Mouse (Mus musculus) G1E (cell line): ENCODE data around the gene Dgkb. TPM values are rescaled to one million over a fixed set of nuclear protein-coding genes. Genes with fewer than 3 reads are reported as not detected.

ENCODE experiments used
- ATAC-seq: 2 replicates; pipeline ENCODE4 v1.8.0; 2016; ENCODE audit warnings: mild to moderate bottlenecking; ENCODE audit not compliant: insufficient number of reproducible peaks, poor library complexity, low FRiP score, severe bottlenecking; ENCODE audit errors: extremely low read depth
- DNase-seq: peaks from one replicate; pipeline ENCODE4 v3.0.0; 2012; ENCODE audit warnings: low spot score
- H3K27me3 ChIP-seq: 2 replicates; pipeline ENCODE4 v1.6.1; 2012; ENCODE audit warnings: mild to moderate bottlenecking, low read length, inconsistent platforms; ENCODE audit not compliant: insufficient read depth
- H3K36me3 ChIP-seq: replicated peaks from 2 replicates; pipeline ENCODE3; 2012; ENCODE audit warnings: mild to moderate bottlenecking, inconsistent platforms
- H3K4me1 ChIP-seq: 2 replicates; pipeline ENCODE4 v1.6.1; 2012; ENCODE audit warnings: low read depth, low read length, inconsistent platforms, mixed read lengths; ENCODE audit not compliant: insufficient read depth
- H3K4me3 ChIP-seq: 2 replicates; pipeline ENCODE4 v1.5.1; 2012; ENCODE audit warnings: low read depth, mild to moderate bottlenecking, inconsistent platforms, low read length, moderate library complexity, mixed read lengths
- H3K9me3 ChIP-seq: replicated peaks from 2 replicates; pipeline ENCODE4 v1.6.1; 2012; ENCODE audit warnings: inconsistent platforms
- CTCF ChIP-seq: IDR thresholded peaks from 2 replicates; pipeline ENCODE4 v1.5.1; 2012; ENCODE audit warnings: low read depth, low read length, inconsistent platforms, mixed read lengths
- GATA1 ChIP-seq: IDR thresholded peaks from 2 replicates; pipeline ENCODE4 v1.6.1; 2012; ENCODE audit warnings: borderline replicate concordance, low read length, inconsistent platforms, mixed read lengths
- GATA2 ChIP-seq: IDR thresholded peaks from 2 replicates; pipeline ENCODE4 v1.6.1; 2012; ENCODE audit warnings: low read depth, low read length, inconsistent platforms, borderline replicate concordance
- POLR2AphosphoS5 ChIP-seq: IDR thresholded peaks from 2 replicates; pipeline ENCODE4 v1.6.1; 2012; ENCODE audit warnings: low read depth, low read length, inconsistent platforms; ENCODE audit not compliant: insufficient replicate concordance
- TAL1 ChIP-seq: conservative IDR thresholded peaks from 2 replicates; pipeline ENCODE4 v1.6.1; 2012; ENCODE audit warnings: low read depth, low read length, inconsistent platforms, mixed read lengths
- polyA plus RNA-seq: library from polyadenylated mRNA; stranded (reverse); fragments of >175 nt; gene quantifications from 2 replicates; pipeline ENCODE4 v1.2.3, GENCODE M21; 2012
- total RNA-seq, 2 experiments: library from RNA; stranded (forward) in 1 of 2; stranded (reverse) in 1 of 2; fragments of 200-1000 nt in 1 of 2; fragments of >200 nt in 1 of 2; fragmentation: Nextera tagmentation in 1 of 2; gene quantifications; 2 replicates each; pipeline ENCODE4 v1.2.3; 2014 to 2017

Dgkb gene
- total and polyA plus RNA-seq, 3 experiments: 0.33 TPM; not detected in 2

DNA sequence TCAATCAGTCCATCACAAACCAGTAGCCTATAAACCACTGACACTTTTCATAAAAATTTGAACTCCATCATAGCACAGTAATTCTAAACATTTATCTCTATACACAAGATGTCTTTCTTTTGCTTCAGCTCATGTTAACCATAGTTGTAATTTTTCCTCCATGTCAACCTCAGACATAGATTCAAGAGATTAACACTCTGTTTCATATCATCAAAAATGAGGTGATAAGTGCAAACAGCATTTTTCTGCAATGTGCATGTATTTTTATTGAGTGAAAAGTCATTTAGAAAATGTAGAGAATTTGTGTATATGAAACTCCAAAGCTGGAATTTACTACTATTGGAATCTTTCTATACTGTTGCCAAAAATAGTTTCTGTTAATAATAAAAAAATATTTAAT lies 650.7 kb downstream of the Dgkb start:
- ATAC-seq (no peak), DNase-seq (no peak)
- no peaks in the 10 kb centered on the region for H3K27me3 ChIP-seq
- peaks cover 12% of the 10 kb centered on the region for H3K9me3 ChIP-seq
- TF ChIP-seq POLR2AphosphoS5 (no peak), CTCF (no peak), TAL1 (no peak), GATA1 (no peak), GATA2 (no peak)
- no peaks in the 10 kb centered on the region for H3K36me3 ChIP-seq
- no peak overlapping the region for H3K4me3 ChIP-seq
- H3K4me1 ChIP-seq: no peaks in the 10 kb centered on the region

DNA sequence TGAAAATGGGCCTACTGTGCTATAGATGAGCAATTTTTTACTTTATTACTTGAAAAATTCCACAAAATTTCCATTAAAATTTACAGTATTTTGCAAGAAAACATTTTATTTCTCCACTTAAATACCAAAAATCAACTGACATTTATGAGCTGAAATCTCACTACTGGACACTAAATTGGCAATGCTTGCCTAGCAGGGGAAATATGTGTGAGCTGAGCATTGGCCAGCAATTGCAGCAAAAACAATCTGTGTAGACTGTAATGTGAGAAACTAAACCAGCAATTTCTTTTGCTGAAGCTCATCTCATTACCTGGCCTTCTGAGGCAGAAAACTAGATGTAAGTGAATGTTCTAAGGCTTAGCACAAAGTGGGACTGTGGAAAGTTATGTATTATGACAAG lies 651.1 kb downstream of the Dgkb start:
- Histone ChIP-seq H3K27me3 (no peaks in the 10 kb centered on the region), H3K4me1 (no peaks in the 10 kb centered on the region), H3K4me3 (no peak overlapping the region), H3K36me3 (no peaks in the 10 kb centered on the region), H3K9me3 (peaks cover 13% of the 10 kb centered on the region)
- no peak for ATAC-seq
- no peak for DNase-seq
- TF ChIP-seq GATA1 (no peak), CTCF (no peak), GATA2 (no peak), TAL1 (no peak), POLR2AphosphoS5 (no peak)

DNA sequence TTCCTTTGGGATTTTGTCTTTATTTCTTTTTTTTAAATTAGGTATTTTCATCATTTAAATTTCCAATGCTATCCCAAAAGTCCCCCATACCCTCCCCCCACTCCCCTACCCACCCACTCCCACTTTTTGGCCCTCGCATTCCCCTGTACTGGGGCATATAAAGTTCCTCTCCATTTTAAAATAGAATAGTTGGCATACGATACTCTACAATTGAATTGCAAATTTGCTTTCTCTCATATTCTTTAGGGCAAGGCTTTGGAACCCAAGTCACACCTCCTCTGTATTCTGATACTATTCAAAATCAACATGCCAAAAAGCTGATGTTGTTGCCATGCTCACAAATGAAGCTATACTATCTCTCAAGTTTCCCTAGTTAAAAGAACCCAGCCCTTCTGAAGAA lies 679.7 kb downstream of the Dgkb start:
- H3K27me3 ChIP-seq: no peaks in the 10 kb centered on the region
- H3K4me1 ChIP-seq: no peaks in the 10 kb centered on the region
- DNase-seq: no peak
- peaks cover 8% of the 10 kb centered on the region for H3K9me3 ChIP-seq
- H3K36me3 ChIP-seq: no peaks in the 10 kb centered on the region
- H3K4me3 ChIP-seq: no peak overlapping the region
- TF ChIP-seq GATA2 (no peak), GATA1 (no peak), CTCF (no peak), TAL1 (no peak), POLR2AphosphoS5 (no peak)
- no peak for ATAC-seq

DNA sequence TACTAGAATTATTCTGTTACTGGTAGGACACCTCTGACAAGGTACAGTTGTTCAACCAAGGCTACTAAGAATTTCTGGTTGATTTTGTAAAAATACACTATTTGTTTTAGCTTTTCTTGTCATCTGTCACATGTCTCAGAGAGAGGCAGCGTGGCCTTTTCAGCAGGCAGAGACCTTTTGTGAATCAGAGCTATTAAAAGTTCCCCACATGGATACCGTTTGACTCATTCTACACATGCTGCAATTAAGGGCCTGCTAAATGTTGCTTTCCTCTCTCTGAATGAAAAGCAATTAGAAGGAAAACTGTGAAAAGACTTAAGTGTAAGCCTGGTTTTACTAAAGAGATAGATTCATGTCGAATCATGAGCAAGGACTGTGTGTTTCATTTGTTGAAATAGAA lies 683.4 kb downstream of the Dgkb start:
- ATAC-seq (no peak), DNase-seq (no peak)
- H3K36me3 ChIP-seq: no peaks in the 10 kb centered on the region
- TF ChIP-seq TAL1: no peak
- no peak for TF ChIP-seq CTCF
- TF ChIP-seq GATA1: no peak
- no peak for TF ChIP-seq POLR2AphosphoS5
- TF ChIP-seq GATA2: no peak
- no peaks in the 10 kb centered on the region for H3K27me3 ChIP-seq
- H3K4me3 ChIP-seq: no peak overlapping the region
- H3K4me1 ChIP-seq: no peaks in the 10 kb centered on the region
- H3K9me3 ChIP-seq: no peaks in the 10 kb centered on the region

DNA sequence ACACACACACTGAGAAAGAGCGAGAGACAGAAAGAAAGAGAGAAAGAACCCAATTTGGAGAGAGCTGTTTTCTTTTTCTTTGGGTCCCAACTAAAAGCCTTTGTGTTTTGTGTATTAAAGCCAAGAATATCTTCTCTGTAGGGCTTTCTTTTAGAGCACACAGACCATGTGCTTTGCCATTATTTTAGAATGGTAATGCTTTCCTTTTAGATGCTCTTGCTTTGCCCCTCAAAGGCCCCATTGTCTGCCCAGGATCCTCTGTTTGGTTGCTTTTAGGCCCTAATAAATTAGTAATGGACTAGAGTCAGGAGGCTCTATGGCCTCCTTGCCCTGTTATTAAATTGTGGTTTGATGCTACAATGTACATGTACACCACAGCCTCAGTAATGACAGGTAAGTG lies 690.7 kb downstream of the Dgkb start:
- no peak for DNase-seq

DNA sequence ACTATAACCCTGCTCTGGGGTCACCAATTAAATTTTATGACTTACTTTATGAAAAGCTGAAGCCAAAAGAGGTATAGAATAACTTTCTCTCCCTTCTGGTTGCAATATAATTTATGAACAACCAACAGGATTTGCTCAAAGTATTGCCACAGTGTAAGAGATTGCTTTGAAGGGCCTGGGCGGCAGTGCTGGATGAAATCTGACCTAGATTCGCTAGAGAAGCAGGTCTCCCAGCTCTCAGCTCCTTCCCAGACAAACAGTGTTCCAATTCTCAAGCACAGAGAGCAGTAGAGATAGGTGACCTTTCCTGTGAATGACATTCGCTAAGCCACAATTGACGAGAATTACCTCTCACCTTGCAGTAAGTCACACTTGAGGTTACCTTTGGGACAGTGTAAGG lies 727.9 kb downstream of the Dgkb start:
- TF ChIP-seq CTCF (no peak), GATA2 (no peak), TAL1 (no peak), POLR2AphosphoS5 (no peak), GATA1 (no peak)
- Histone ChIP-seq H3K36me3 (no peaks in the 10 kb centered on the region), H3K4me3 (no peak overlapping the region), H3K4me1 (no peaks in the 10 kb centered on the region), H3K27me3 (no peaks in the 10 kb centered on the region), H3K9me3 (peaks cover 5% of the 10 kb centered on the region; the same call in 1 of the 2 replicates)
- ATAC-seq (no peak), DNase-seq (no peak)

More for the DNA sequence above, 690.7 kb downstream of the Dgkb start:
- TF ChIP-seq CTCF (no peak), GATA2 (no peak), TAL1 (no peak), GATA1 (no peak), POLR2AphosphoS5 (no peak)
- H3K9me3 ChIP-seq: no peaks in the 10 kb centered on the region
- no peaks in the 10 kb centered on the region for H3K36me3 ChIP-seq
- no peak overlapping the region for H3K4me3 ChIP-seq
- no peak for ATAC-seq
- no peaks in the 10 kb centered on the region for H3K27me3 ChIP-seq
- no peaks in the 10 kb centered on the region for H3K4me1 ChIP-seq

DNA sequence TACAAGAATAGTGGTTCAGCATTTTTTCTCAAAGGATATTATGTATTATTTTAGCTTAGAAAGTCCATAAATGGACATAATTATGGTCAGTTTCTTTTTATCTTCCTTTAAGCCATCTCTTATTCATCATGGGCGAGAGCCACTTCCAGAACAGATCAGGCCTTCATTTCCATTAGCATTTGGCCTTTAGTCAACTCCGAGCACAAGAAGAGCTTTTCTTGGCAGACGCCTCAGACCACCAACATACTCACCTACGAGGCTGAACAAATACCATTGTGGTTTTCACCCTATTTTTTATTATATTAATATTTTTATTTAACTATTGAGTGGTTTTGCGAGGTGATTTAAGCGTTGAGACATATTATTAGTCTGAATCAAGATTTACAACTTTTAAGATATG lies 759.6 kb downstream of the Dgkb start:
- Histone ChIP-seq H3K9me3 (no peaks in the 10 kb centered on the region), H3K27me3 (no peaks in the 10 kb centered on the region), H3K36me3 (no peaks in the 10 kb centered on the region), H3K4me3 (no peak overlapping the region), H3K4me1 (no peaks in the 10 kb centered on the region)
- DNase-seq (no peak), ATAC-seq (no peak)
- TF ChIP-seq GATA1 (no peak), GATA2 (no peak), POLR2AphosphoS5 (no peak), TAL1 (no peak), CTCF (no peak)
